Mouse (Mus musculus) hindbrain, embryonic 12.5 days (tissue): ENCODE measurements around the gene Rhox3c. TPM values are rescaled to one million over a fixed set of nuclear protein-coding genes. Genes with fewer than 3 reads are reported as not detected.
"Not testable (repeated sequence)": the region's sequence is repeated elsewhere in the genome, so short reads cannot be mapped to it uniquely, and the experiment has no call there.

Experiments used
- ATAC-seq: fragments of 200-750 bp; cut with Nextera tagmentation; 2 replicates; pipeline ENCODE4 v1.8.0; 2017; ENCODE audit warnings: moderate TSS enrichment; ENCODE audit not compliant: low FRiP score
- H3K27ac ChIP-seq: fragments of 300-500 bp; sonication (generic); 2 replicates; pipeline ENCODE4 v1.5.1; 2016; ENCODE audit warnings: mild to moderate bottlenecking
- H3K27me3 ChIP-seq: fragments of 300-500 bp; sonication (generic); 2 replicates; pipeline ENCODE4 v1.6.1; 2016; ENCODE audit warnings: mild to moderate bottlenecking
- H3K36me3 ChIP-seq: fragments of 300-500 bp; sonication (generic); 2 replicates; pipeline ENCODE4 v1.6.1; 2016; ENCODE audit warnings: mild to moderate bottlenecking
- H3K4me1 ChIP-seq: fragments of 300-500 bp; sonication (generic); 2 replicates; pipeline ENCODE4 v1.6.1; 2016
- H3K4me2 ChIP-seq: fragments of 300-500 bp; sonication (generic); replicated peaks from 2 replicates; pipeline ENCODE4 v1.6.1; 2016; ENCODE audit warnings: mild to moderate bottlenecking
- H3K4me3 ChIP-seq: fragments of 300-500 bp; sonication (generic); 2 replicates; pipeline ENCODE4 v1.5.1; 2016; ENCODE audit warnings: mild to moderate bottlenecking
- H3K9ac ChIP-seq: fragments of 300-500 bp; sonication (generic); 2 replicates; pipeline ENCODE4 v1.6.1; 2016; ENCODE audit warnings: mild to moderate bottlenecking, moderate library complexity
- H3K9me3 ChIP-seq: fragments of 300-500 bp; sonication (generic); replicated peaks from 2 replicates; pipeline ENCODE4 v1.6.1; 2016; ENCODE audit warnings: mild to moderate bottlenecking
- WGBS: fragments of 180-500 bp; shearing (Covaris S2); methylation state at CpG from one replicate; pipeline ENCODE4 v1.1.7; 2016; 5-methylcytosine and 5-hydroxymethylcytosine counted together
- polyA plus RNA-seq: library from polyadenylated mRNA; unstranded; fragments of >200 nt; fragmentation: Nextera tagmentation; extraction: Ambion mirVana; gene quantifications from 2 replicates; pipeline ENCODE4 v1.2.1, GENCODE M21; 2016

The Rhox3c gene
- polyA plus RNA-seq, result not detected in 2 replicates

GRCm38 (mm10) chrX:37458285-37458684, at the start of gene Rhox3c:
Gene Rhox3c, plus strand, starts transcription at chrX:37458585.
- not testable (repeated sequence) for H3K4me1 ChIP-seq, ATAC-seq, H3K27ac ChIP-seq, H3K9me3 ChIP-seq, H3K27me3 ChIP-seq, H3K4me3 ChIP-seq, H3K36me3 ChIP-seq, H3K4me2 ChIP-seq, H3K9ac ChIP-seq
- 90% methylated on average over 3 of the region's 4 CpGs for WGBS

DNA sequence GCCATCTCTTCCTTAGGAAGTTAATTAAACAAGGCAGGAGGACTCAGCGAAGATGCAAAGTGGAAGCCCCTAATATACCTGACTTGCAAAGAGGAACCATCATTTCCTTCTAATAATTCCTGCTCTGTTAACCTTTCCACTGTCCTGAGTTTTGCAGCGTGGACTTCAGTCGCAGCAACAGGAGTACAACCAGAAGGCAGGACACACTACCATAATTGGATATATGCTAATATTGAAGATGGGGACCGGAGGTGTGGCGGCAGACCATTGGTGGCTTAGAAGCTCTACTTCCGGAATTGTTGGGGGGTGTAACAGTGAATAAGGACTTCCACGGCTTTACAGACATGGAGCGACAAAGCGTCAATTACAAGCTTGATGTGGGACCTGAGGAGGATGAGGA, 46.6 kb upstream of the Rhox3c start, which contains the start of gene Rhox2b:
Gene Rhox2b, plus strand, starts transcription at position 301 of the 400 bp plus-strand sequence.
- H3K36me3 ChIP-seq, H3K27ac ChIP-seq, ATAC-seq, H3K4me3 ChIP-seq, H3K4me2 ChIP-seq, H3K9ac ChIP-seq, H3K27me3 ChIP-seq, H3K4me1 ChIP-seq, H3K9me3 ChIP-seq: not testable (repeated sequence)
- no CpG with 5 or more reads among the region's 9 CpGs for WGBS

DNA sequence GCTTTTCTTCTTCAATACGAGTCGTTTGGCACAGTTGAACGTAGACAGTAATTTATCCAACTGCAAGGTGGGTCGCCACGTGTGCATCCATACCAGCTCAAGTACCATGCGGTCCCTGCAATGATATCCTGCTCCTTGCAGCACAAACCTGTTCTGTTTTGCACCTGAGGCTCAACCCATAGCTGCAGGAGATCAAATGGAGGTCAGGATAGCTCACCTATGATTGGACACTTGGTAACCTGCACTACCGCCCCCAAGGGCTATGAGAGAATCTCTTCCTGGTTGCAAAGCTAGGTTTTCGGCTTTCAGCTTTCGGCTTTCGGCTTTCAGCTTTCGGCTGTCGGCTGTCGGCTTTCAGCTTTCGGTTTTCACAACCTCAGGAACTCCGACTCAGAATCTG, 26.2 kb upstream of the Rhox3c start, which contains the start of gene Rhox4b:
Gene Rhox4b, plus strand, starts transcription at position 301 of the 400 bp plus-strand sequence.
- H3K27me3 ChIP-seq, H3K27ac ChIP-seq, H3K9me3 ChIP-seq, H3K4me2 ChIP-seq, H3K9ac ChIP-seq, H3K36me3 ChIP-seq, ATAC-seq, H3K4me3 ChIP-seq, H3K4me1 ChIP-seq: not testable (repeated sequence)
- WGBS, result 91% methylated on average over 15 of the region's 15 CpGs

DNA sequence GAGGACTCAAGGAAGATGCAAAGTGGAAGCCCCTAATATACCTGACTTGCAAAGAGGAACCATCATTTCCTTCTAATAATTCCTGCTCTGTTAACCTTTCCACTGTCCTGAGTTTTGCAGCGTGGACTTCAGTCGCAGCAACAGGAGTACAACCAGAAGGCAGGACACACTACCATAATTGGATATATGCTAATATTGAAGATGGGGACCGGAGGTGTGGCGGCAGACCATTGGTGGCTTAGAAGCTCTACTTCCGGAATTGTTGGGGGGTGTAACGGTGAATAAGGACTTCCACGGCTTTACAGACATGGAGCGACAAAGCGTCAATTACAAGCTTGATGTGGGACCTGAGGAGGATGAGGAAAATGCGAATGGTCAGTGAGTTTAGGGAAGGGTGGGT, 5.0 kb upstream of the Rhox3c start, which contains the start of gene Rhox2c:
Gene Rhox2c, plus strand, starts transcription at position 301 of the 400 bp plus-strand sequence.
- H3K9ac ChIP-seq, ATAC-seq: not testable (repeated sequence)
- WGBS, result 95% methylated on average over 8 of the region's 10 CpGs

DNA sequence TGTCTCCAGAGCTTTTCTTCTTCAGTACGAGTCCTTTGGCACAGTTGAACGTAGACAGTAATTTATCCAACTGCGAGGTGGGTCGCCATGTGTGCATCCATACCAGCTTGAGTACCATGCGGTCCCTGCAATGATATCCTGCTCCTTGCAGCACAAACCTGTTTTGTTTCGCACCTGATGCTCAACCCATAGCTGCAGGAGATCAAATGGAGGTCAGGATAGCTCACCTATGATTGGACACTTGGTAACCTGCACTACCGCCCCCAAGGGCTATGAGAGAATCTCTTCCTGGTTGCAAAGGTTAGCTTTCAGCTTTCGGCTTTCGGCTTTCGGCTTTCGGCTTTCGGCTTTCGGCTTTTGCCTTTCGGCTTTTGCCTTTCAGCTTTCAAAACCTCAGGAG, 21.7 kb downstream of the Rhox3c start, which contains the start of gene Rhox4c:
Gene Rhox4c, plus strand, starts transcription at position 301 of the 400 bp plus-strand sequence.
- not testable (repeated sequence) for H3K4me1 ChIP-seq, H3K4me2 ChIP-seq, H3K9me3 ChIP-seq, ATAC-seq, H3K36me3 ChIP-seq, H3K4me3 ChIP-seq, H3K27me3 ChIP-seq, H3K27ac ChIP-seq, H3K9ac ChIP-seq
- WGBS, result 93% methylated on average over 14 of the region's 14 CpGs

More for the DNA sequence above, 5.0 kb upstream of the Rhox3c start, which contains the start of gene Rhox2c:
- H3K4me2 ChIP-seq, H3K4me3 ChIP-seq, H3K9me3 ChIP-seq, H3K27me3 ChIP-seq, H3K4me1 ChIP-seq, H3K36me3 ChIP-seq, H3K27ac ChIP-seq: not testable (repeated sequence)

GRCm38 (mm10) chrX:37514059-37514458, 55.7 kb downstream of the Rhox3c start, which contains the start of gene Rhox4d:
Gene Rhox4d, plus strand, starts transcription at chrX:37514359.
- H3K27me3 ChIP-seq, H3K27ac ChIP-seq, H3K9me3 ChIP-seq, H3K4me3 ChIP-seq, H3K4me1 ChIP-seq, H3K4me2 ChIP-seq, ATAC-seq, H3K9ac ChIP-seq, H3K36me3 ChIP-seq: not testable (repeated sequence)
- 91% methylated on average over 14 of the region's 18 CpGs for WGBS

Other genes starting within 250 kb of the Rhox3c start
- not detected in 2 replicates for gene Gm9, start 247.5 kb upstream of the Rhox3c start, polyA plus RNA-seq
- gene Rhox1, start 236.3 kb upstream of the Rhox3c start, polyA plus RNA-seq, result not detected in 2 replicates
- gene Rhox2a, start 213.6 kb upstream of the Rhox3c start, polyA plus RNA-seq, result 0.30 TPM in 1 of 2 replicates, not detected in the other
- gene Rhox3a, start 208.7 kb upstream of the Rhox3c start, polyA plus RNA-seq, result not detected in 2 replicates
- 1.8 TPM in 1 of 2 replicates, not detected in the other for gene Rhox4a, start 193.2 kb upstream of the Rhox3c start, polyA plus RNA-seq
- gene Rhox3a2, start 78.6 kb upstream of the Rhox3c start, polyA plus RNA-seq, result not detected in 2 replicates
- gene Rhox4a2, start 67.7 kb upstream of the Rhox3c start, polyA plus RNA-seq, result 6.9 and 7.8 TPM in 2 replicates
- 0.67 and 1.2 TPM in 2 replicates for gene Rhox2b, start 46.5 kb upstream of the Rhox3c start, polyA plus RNA-seq
- gene Rhox4b, start 26.1 kb upstream of the Rhox3c start, polyA plus RNA-seq, result 1.6 and 2.4 TPM in 2 replicates
- 2.9 and 3.1 TPM in 2 replicates for gene Rhox2c, start 4.9 kb upstream of the Rhox3c start, polyA plus RNA-seq
- not detected in 2 replicates for gene Rhox4c, start 21.8 kb downstream of the Rhox3c start, polyA plus RNA-seq
- gene Rhox2d, start 34.8 kb downstream of the Rhox3c start, polyA plus RNA-seq, result 0.54 TPM in 1 of 2 replicates, not detected in the other
- 0.45 TPM in 1 of 2 replicates, not detected in the other for gene Rhox4d, start 55.8 kb downstream of the Rhox3c start, polyA plus RNA-seq
- 0.61 TPM in 1 of 2 replicates, not detected in the other for gene Rhox2e, start 71.9 kb downstream of the Rhox3c start, polyA plus RNA-seq
- gene Rhox3e, start 83.4 kb downstream of the Rhox3c start, polyA plus RNA-seq, result not detected in 2 replicates
- not detected in 2 replicates for gene Rhox4e, start 98.8 kb downstream of the Rhox3c start, polyA plus RNA-seq
- 1.2 TPM in 1 of 2 replicates, not detected in the other for gene Rhox2f, start 112.8 kb downstream of the Rhox3c start, polyA plus RNA-seq
- not detected in 2 replicates for gene Rhox3f, start 122.4 kb downstream of the Rhox3c start, polyA plus RNA-seq
- gene Rhox4f, start 149.1 kb downstream of the Rhox3c start, polyA plus RNA-seq, result not detected in 2 replicates
- gene Rhox3g, start 170.0 kb downstream of the Rhox3c start, polyA plus RNA-seq, result not detected in 2 replicates
- gene Rhox2g, start 184.9 kb downstream of the Rhox3c start, polyA plus RNA-seq, result 1.1 TPM in 1 of 2 replicates, not detected in the other
- not detected in 2 replicates for gene Rhox4g, start 192.7 kb downstream of the Rhox3c start, polyA plus RNA-seq
- not detected in 2 replicates for gene Rhox3h, start 210.2 kb downstream of the Rhox3c start, polyA plus RNA-seq
- 0.53 TPM in 1 of 2 replicates, not detected in the other for gene Rhox2h, start 214.7 kb downstream of the Rhox3c start, polyA plus RNA-seq